Mouse (Mus musculus) lung, postnatal 0 days (tissue): ENCODE data around the gene Gjb6. TPM values are rescaled to one million over a fixed set of nuclear protein-coding genes. Genes with fewer than 3 reads are reported as not detected.

Experiments used
- ATAC-seq: fragments of 200-750 bp; cut with Nextera tagmentation; 2 replicates; pipeline ENCODE4 v1.8.0; 2017; ENCODE audit warnings: moderate library complexity
- DNase-seq: peaks from one replicate; pipeline ENCODE4 v3.0.0-alpha.2; 2016; ENCODE audit warnings: low spot score
- H3K27ac ChIP-seq: fragments of 300-500 bp; sonication (generic); 2 replicates; pipeline ENCODE4 v1.5.1; 2014; ENCODE audit warnings: antibody characterized with exemption, mild to moderate bottlenecking, low read length, mixed read lengths
- H3K27me3 ChIP-seq: fragments of 300-500 bp; sonication (generic); replicated peaks from 2 replicates; pipeline ENCODE4 v1.6.1; 2014; ENCODE audit warnings: low read length, mixed read lengths; ENCODE audit not compliant: insufficient read depth
- H3K36me3 ChIP-seq: fragments of 300-500 bp; sonication (generic); 2 replicates; pipeline ENCODE4 v1.6.1; 2014; ENCODE audit warnings: low read length, mixed read lengths; ENCODE audit not compliant: insufficient read depth
- H3K4me1 ChIP-seq: fragments of 300-500 bp; sonication (generic); 2 replicates; pipeline ENCODE4 v1.6.1; 2014; ENCODE audit warnings: antibody characterized with exemption, low read depth, low read length, mixed read lengths; ENCODE audit not compliant: insufficient read depth
- H3K4me2 ChIP-seq: fragments of 300-500 bp; sonication (generic); replicated peaks from 2 replicates; pipeline ENCODE4 v1.6.1; 2014; ENCODE audit warnings: low read depth, mild to moderate bottlenecking, low read length, moderate library complexity, mixed read lengths
- H3K4me3 ChIP-seq: fragments of 300-500 bp; sonication (generic); 2 replicates; pipeline ENCODE4 v1.5.1; 2014; ENCODE audit warnings: low read depth, low read length
- H3K9ac ChIP-seq: fragments of 300-500 bp; sonication (generic); replicated peaks from 2 replicates; pipeline ENCODE4 v1.6.1; 2014; ENCODE audit warnings: low read depth, mild to moderate bottlenecking
- H3K9me3 ChIP-seq: fragments of 300-500 bp; sonication (generic); 2 replicates; pipeline ENCODE4 v1.6.1; 2016; ENCODE audit warnings: low read length, mixed read lengths
- CTCF ChIP-seq: IDR thresholded peaks from 2 replicates; pipeline ENCODE4 v1.5.1; 2016; ENCODE audit warnings: antibody characterized with exemption, mild to moderate bottlenecking
- EP300 ChIP-seq: IDR thresholded peaks from 2 replicates; pipeline ENCODE4 v1.6.1; 2016; ENCODE audit warnings: antibody characterized with exemption, mild to moderate bottlenecking, control low read depth
- WGBS: fragments of 180-500 bp; shearing (Covaris S2); extraction: QIAGEN DNeasy Blood & Tissue Kit; methylation state at CpG from one replicate; pipeline ENCODE4 v1.1.7; 2014; 5-methylcytosine and 5-hydroxymethylcytosine counted together
- polyA plus RNA-seq: library from polyadenylated mRNA; unstranded; fragments of >200 nt; fragmentation: Nextera tagmentation; extraction: Ambion mirVana; gene quantifications from 2 replicates; pipeline ENCODE4 v1.2.1, GENCODE M21; 2015

The Gjb6 gene
- polyA plus RNA-seq, 1 experiment from 2014 or later: 13.2 TPM

DNA sequence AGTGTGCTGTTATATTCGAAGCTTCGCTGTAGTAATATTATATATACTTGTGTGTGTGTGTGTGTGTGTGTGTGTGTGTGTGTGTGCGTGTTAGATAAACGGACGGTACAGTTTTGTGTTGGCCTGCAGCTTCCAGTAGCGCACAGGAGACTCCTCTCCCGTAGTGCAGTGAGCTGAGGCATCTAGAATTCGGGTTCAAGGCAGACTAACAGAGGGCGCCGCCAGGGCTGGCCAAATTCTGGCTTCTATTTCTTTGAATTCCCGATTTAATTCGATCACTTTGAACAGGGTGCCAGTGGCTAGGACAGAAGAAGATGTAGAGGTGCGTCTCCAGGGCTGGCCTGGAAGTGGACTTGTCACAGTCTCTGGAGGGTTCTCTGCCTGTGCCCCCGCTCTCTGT, 28.3 kb downstream of the Gjb6 start:
- TF ChIP-seq CTCF (no peak), EP300 (no peak)
- peak overlapping the region; percentile 62 for H3K4me3 ChIP-seq
- H3K9ac ChIP-seq: no peak overlapping the region
- no peak overlapping the region for H3K27ac ChIP-seq
- WGBS: 16% methylated on average over 14 of the region's 14 CpGs
- H3K27me3 ChIP-seq: peaks cover 36% of the 10 kb centered on the region
- ATAC-seq (0 out of 2 replicates have a peak, but pooled peaks have one; percentile 3), DNase-seq (no peak)
- no peaks in the 10 kb centered on the region for H3K4me1 ChIP-seq
- H3K4me2 ChIP-seq: peak overlapping the region; percentile 100
- H3K36me3 ChIP-seq: no peaks in the 10 kb centered on the region
- H3K9me3 ChIP-seq: no peaks in the 10 kb centered on the region

DNA sequence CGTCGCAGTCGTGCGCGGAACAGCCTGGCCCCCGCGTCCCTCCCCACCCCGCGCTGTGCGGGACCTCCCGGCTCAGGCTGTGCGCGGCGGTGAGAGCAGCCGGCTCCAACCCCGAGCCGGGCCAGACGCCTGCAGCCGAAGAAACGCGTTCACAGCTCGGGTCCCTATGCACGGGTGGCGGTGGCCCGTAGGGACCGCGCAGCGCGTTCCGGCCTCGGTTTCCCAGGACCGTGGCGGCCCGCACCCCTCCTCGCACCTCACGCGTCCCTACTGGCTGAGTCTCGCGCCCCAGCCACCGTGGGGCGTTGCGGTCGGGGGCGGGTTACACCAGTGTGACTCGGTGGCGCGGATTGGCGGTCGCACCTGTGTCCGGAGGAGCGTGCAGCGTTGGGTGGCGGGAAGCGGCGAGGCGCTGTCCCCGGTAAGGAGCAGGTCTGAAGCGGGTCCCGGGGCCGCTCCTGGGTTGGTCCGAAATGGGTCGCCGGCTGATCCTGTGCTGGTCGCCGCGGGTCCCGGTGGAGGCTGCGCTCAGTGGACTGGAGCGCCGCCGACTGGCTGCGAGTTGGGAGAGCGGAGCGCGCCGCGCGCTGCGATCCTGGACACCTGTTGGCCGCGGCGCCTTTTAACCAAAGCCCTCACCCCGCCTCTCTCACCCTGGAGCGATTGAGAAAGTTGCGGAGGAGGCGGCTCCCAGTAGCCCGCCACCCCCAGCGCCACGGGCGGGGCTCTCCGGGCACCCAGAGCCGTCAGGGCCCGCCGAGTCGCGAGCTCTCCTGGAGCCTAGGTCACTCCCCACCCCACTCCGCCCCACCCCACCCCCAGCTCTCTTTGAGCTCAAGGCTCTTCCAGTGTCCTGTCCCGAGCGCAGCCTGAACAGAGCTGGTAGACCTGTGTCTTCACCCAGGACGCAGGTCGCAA, 29.0 kb downstream of the Gjb6 start, which contains the start of gene Gjb2:
Gene Gjb2, minus strand, starts transcription at position 597 of the 918 bp plus-strand sequence.
- no peak for TF ChIP-seq EP300
- TF ChIP-seq CTCF: peak; percentile 46
- no peaks in the 10 kb centered on the region for H3K4me1 ChIP-seq
- no peak within 1 kb of the TSS for H3K27ac ChIP-seq
- DNase-seq: peak; percentile 80
- peak within 1 kb of the TSS; percentile 100 for H3K4me2 ChIP-seq
- no peaks in the 10 kb centered on the region for H3K36me3 ChIP-seq
- H3K9ac ChIP-seq: peak within 1 kb of the TSS; percentile 30; the same call in 1 of the 2 replicates
- H3K27me3 ChIP-seq: peaks cover 36% of the 10 kb centered on the region
- H3K9me3 ChIP-seq: no peaks in the 10 kb centered on the region
- peak; percentile 86 for ATAC-seq
- under 1% methylated on average over 88 of the region's 101 CpGs for WGBS
- H3K4me3 ChIP-seq: peak within 1 kb of the TSS; percentile 62

GRCm38 (mm10) chr14:57103711-57104105, 29.7 kb downstream of the Gjb6 start:
- no peak for TF ChIP-seq CTCF
- TF ChIP-seq EP300: no peak
- Histone ChIP-seq H3K9me3 (no peaks in the 10 kb centered on the region), H3K27ac (no peak overlapping the region), H3K9ac (peak overlapping the region; percentile 30; the same call in 1 of the 2 replicates), H3K4me1 (no peaks in the 10 kb centered on the region), H3K36me3 (no peaks in the 10 kb centered on the region), H3K4me3 (peak overlapping the region; percentile 62), H3K27me3 (peaks cover 36% of the 10 kb centered on the region), H3K4me2 (peak overlapping the region; percentile 100)
- WGBS: 2% methylated on average over 22 of the region's 22 CpGs
- DNase-seq: no peak
- ATAC-seq: no peak; the same call in 1 of the 2 replicates

GRCm38 (mm10) chr14:57103121-57103520, 30.3 kb downstream of the Gjb6 start:
- Histone ChIP-seq H3K27me3 (peaks cover 36% of the 10 kb centered on the region), H3K27ac (no peak overlapping the region), H3K4me3 (no peak overlapping the region), H3K36me3 (no peaks in the 10 kb centered on the region), H3K4me1 (no peaks in the 10 kb centered on the region), H3K9ac (no peak overlapping the region), H3K9me3 (no peaks in the 10 kb centered on the region), H3K4me2 (no peak overlapping the region)
- no peak for ATAC-seq
- DNase-seq: no peak
- TF ChIP-seq CTCF: no peak
- WGBS: 67% methylated on average over 6 of the region's 6 CpGs

- DNase-seq: no peak
- Histone ChIP-seq H3K27ac (no peak overlapping the region), H3K27me3 (peaks cover 34% of the 10 kb centered on the region), H3K9ac (no peak overlapping the region), H3K4me1 (no peaks in the 10 kb centered on the region), H3K9me3 (no peaks in the 10 kb centered on the region), H3K4me2 (no peak overlapping the region), H3K36me3 (no peaks in the 10 kb centered on the region), H3K4me3 (no peak overlapping the region)
- ATAC-seq: no peak
- TF ChIP-seq EP300 (no peak), CTCF (no peak)
- WGBS: 63% methylated on average over 7 of the region's 7 CpGs
Measured at GRCm38 (mm10) chr14:57101623-57102022, 31.8 kb downstream of the Gjb6 start.

DNA sequence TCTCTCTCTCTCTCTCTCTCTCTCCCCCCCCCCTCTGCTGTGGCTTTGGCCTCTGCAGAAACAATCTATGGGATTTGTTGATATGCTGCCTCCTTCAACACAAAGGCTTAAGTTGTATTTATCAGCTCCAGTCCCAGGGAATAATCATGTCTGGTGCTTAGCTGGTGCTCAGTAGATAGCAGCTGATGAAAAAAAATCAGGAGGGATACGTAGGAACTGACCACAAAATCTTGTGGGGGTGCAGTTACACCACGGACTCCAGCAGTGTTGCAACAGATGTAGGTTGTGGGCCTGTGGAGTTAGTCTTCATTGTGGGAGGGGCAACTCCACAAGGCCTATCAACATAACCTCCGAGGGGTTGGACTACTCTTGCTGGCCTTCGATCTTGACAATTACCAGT, 37.6 kb downstream of the Gjb6 start:
- Histone ChIP-seq H3K27me3 (no peaks in the 10 kb centered on the region), H3K4me3 (no peak overlapping the region), H3K36me3 (no peaks in the 10 kb centered on the region), H3K9ac (no peak overlapping the region), H3K4me2 (no peak overlapping the region), H3K27ac (no peak overlapping the region), H3K4me1 (no peaks in the 10 kb centered on the region), H3K9me3 (no peaks in the 10 kb centered on the region)
- 64% methylated on average over 4 of the region's 4 CpGs for WGBS
- DNase-seq (no peak), ATAC-seq (no peak)
- no peak for TF ChIP-seq EP300
